Mouse (Mus musculus): ENCODE data around the gene Pml.
"Not testable (repeated sequence)": the region's sequence is repeated elsewhere in the genome, so short reads cannot be mapped to it uniquely, and the experiment has no call there.

The Pml gene

DNA sequence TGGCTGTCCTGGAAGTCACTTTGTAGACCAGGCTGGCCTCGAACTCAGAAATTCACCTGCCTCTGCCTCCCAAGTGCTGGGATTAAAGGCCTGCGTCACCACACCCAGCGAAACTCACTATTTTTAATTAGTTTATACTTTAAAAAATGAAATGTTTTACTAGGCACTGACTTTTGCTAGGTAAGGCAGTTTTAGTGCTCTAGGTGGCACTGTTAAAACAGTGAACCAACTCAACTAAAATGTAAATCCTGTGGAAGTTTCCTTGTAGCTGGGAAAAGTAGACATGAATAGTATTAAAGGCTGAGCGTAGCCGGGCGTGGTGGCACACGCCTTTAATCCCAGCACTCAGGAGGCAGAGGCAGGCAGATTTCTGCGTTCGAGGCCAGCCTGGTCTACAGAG, 22.0 kb upstream of the Pml start:
- not testable (repeated sequence) for DNase-seq

DNA sequence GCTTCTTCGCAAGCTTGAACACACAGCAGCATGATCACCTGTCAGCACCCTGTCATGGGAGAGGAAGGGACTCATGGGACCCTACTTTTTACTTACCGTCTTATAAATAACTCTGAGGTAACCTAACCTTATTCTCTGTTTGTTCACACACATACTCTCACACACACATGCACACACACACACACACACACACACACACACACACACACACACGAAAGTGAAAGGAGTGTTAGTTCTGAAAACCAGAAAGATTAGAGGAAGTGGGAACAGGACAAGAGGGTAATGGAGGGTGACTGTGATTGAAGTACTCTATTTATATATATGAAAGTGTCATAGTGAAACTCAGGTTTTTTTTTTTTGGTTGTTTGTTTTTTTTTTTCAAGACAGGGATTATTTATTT, 21.5 kb upstream of the Pml start:
- DNase-seq: no peak

- no peak for DNase-seq
Observed at GRCm38 (mm10) chr9:58270081-58270480, 20.5 kb upstream of the Pml start.

DNA sequence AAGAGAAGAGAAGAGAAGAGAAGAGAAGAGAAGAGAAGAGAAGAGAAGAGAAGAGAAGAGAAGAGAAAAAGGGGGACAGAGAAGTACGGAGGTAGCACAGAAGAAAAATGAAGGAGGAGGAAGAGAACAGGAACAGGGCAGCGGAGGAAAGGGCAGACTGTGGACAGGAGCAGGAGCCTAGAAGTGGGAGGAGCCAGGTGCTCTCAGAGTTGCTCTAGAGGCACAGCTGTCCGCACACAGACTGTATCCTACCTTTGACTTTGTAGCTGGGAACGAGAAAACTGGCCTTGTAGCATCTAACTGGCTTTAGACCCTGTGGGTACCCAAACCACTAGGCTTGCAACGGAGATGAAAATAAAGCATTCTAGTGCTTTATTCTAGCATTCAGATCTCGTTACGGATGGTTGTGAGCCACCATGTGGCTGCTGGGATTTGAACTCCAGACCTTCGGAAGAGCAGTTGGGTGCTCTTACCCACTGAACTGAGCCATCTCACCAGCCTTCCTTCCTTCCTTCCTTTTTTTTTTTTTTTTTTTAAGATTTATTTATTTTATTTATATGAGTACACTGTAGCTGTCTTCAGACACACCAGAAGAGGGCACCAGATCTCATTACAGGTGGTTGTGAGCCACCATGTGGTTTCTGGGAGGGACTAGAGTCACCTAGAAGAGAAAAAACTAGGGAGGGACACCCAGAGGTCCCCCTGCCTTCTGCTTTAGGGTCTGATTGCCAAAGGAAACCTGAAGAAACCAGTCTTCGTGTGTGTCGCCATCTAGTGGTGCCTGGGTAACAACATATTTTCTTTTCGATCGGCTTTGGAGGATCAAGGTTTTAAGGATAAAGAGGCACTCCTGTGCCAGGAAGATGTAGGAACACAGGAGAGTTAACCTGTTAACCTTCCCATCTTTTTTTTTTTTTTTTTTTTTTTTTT, 19.1 kb upstream of the Pml start:
- peak; percentile 81 to 86 for DNase-seq

GRCm38 (mm10) chr9:58267046-58267445, 17.5 kb upstream of the Pml start:
- DNase-seq: no peak

DNA sequence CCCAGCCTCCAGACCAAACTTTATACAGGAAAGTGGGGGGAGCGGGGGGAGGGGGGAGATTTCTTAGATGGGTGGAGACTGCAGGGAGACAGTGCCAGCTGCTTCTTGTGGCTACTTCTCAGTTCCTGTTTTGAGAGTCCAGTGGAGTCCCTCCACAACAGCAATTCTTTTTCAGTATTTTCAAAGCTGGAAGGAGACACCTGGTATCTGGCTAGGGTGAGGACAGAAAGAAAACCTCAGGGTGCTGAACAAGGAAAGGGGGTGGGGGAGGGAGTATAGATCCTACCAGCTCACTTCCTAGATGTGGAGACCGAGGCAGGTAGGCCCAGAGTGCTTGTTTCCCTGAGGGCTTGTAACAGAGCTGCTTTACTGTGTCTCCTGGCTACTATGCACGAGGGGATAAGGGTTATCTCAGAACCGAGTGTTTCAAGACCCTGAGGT, 17.0 kb upstream of the Pml start:
- DNase-seq: no peak

DNA sequence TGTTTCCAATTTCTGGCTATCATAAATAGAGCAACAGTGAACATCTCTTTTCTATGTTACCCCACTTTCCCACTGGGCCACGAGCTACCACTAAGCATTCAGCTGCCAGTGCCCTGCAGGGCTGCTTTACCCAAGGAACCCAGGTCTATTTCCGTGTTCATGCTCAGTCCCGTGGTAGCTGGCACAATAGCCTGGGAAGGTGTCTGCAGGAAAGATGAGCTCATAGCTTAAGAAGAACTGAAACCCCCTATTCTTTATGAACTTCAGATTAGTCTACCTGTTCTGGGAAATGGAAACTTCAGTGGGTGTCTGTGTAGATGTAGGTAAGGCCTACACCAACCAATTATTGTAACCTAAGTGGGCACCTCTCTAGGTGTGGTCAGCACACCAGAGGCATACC, 15.8 kb upstream of the Pml start:
- no peak for DNase-seq

DNA sequence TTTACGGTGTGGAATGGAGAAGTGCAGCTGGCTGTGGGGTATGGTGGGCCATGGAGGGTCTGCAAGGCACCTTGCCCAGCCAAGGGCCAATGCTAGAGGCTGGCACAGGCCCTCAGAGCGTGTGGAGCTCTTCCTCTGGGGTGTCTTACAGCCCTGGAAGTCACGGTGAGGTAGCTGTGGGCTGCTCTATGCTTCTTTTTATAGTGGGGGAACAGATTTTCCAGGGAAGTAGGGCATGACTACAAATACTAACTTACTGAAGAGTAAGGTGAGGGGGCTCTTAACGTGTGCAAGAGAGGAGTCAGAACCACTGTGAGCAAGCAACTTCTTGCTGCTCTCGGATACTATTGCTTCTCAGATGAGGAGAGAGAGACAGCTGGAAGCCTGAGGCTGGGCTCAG, 12.9 kb upstream of the Pml start:
- DNase-seq: no peak

DNA sequence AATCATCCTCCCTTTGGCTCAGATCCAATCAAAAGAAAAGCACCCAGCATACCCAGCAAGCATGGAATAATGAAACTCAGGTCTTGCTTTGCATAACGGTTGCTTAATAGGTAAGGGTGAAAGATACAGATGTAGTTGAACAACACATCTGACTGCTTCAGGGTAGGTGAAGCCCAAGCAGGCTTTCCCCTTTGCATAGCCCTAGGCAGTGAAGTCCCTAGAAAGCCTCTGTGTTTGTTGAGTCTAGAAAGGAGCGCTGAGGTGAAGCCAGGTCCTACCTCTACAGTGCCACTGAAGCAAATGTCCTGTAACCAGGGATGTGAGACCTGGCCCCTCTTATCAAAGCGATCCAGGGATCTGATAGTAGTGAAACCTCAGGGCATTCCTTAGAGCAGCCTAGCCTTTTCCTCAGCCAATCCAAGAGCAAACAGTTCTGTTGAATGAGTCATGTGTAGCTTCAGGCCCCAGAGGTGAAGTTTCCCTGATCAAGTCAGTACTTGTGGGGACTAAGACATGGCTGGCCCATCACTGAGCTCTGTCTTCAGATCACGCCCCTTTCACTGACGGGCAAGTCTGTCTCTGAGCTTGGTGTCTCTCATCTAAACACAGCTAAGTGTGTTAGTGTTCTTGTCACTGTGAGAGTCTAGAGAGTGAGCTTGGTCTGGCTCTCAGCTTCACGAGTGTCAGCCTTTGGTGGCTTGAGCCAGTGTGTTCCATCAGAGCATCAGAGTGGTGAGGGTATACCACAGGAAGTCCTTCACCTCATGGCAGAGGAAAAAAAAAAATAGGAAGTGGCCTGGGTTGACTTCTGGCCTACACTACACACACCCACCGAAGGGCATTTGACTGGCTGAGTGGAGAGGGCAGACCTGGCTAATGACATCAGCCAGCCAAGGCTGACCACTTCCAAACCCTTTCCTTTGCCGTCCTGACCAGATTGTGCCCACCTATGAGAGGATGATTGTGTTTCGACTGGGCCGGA, 6.4 kb upstream of the Pml start:
- DNase-seq: no peak

- peak; percentile 56 to 65 for DNase-seq
Observed at GRCm38 (mm10) chr9:58255105-58255504, 5.5 kb upstream of the Pml start.

DNA sequence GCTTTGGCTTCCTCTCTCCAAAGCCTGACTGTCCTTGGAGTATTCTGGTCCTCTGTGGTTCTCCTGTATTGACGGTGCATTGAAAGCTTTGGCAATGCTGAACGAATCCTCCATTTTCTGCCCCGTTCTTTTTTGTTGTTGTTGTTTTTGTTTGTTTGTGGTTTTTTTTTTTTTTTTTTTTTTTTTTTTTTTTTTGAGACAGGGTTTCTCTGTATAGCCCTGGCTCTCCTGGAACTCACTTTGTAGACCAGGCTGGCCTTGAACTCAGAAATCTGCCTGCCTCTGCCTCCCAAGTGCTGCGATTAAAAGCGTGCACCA, 4.2 kb upstream of the Pml start:
- not testable (repeated sequence) for DNase-seq

DNA sequence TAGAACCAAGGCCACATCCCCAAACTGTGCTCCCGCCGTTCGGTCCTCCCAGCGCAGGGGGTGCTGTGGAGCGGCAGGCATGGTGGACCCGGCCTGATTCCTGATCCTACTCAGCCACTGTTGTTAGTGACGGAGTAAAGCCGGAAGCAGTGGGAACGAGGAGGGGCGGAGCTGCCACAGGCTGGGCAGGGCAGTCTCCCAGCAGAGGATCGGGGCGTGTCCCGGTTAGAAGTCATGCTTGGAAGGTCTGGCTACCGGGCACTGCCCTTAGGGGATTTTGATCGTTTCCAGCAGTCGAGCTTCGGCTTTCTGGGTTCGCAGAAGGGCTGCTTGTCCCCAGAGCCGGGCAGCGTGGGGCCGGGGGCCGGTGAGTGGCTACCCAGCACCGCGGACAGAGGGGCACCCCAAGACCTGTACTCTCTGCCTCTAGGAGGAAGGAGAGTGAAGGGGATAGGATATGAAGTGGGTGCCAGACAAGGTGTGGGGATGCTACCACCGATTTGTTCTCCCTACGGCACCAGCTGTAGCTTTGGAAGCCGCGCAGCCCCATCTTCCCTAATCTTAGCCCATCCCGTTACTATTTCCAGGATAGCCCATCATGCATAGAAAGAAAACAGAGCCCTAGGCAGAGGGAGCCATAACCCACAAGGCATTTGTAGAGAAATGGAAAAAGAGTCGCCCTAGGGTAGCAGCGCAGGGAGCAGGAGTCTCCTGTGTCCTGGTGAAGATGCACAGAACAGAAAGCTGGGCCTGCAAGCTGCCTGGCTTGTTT, 3.6 kb upstream of the Pml start, which contains the start of gene Stoml1:
Gene Stoml1, plus strand, starts transcription at position 132 of the 772 bp plus-strand sequence.
- DNase-seq: peak; percentile 95 to 96

- DNase-seq: not testable (repeated sequence)
Observed at GRCm38 (mm10) chr9:58250730-58251129, 1.1 kb upstream of the Pml start.

DNA sequence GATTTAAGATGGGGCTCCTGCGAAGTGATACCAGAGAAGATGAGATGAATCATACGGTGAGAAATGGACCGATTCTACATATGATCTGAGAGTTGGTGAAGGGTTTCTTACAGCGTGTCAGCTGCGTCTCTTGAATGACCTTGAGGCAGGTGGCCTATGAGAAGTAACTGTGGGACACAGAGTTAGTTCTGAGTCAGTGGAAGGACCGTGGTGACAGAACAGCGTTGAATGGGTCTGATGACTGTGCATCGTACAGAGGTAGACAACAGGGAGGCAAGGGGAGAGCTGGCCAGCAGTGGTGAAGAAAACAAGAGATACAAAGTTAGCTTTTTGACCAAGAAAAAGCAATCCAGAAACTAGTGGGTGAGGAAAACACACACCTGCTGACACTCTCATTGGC, 736 bp upstream of the Pml start:
- no peak for DNase-seq

DNA sequence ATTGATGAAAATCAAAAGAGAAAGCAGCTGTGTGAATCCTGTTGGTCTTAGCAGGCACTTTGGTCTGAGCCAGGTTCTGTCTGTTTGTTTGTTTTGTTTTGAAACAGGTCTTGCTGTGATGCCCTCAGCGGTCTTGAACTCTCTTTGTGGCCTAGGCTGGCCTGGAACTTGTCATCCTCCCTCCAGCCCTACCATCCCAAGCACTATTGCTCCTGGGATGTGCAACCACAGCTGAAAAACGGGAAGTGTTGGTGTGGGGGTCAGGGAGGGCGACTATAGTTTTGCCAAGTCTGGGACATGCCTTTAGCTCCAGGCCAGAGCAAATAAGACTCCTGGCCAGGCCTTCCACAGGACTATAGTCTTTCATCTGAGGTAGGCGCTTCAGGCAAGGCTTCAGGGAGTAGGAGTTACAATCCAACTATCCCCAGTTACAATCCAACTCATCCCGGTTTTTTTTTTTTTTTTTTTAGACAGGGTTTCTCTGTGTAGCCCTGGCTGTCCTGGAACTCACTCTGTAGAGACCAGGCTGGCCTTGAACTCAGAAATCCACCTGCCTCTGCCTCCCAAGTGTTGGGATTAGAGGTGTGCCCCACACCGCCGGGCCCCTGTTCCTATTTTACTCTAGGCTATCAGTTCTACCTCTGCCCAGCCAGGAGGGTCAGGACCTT, 706 bp downstream of the Pml start:
- no peak for DNase-seq

- DNase-seq: peak; percentile 90 to 92
Observed at GRCm38 (mm10) chr9:58247064-58247759, 2.4 kb downstream of the Pml start.

DNA sequence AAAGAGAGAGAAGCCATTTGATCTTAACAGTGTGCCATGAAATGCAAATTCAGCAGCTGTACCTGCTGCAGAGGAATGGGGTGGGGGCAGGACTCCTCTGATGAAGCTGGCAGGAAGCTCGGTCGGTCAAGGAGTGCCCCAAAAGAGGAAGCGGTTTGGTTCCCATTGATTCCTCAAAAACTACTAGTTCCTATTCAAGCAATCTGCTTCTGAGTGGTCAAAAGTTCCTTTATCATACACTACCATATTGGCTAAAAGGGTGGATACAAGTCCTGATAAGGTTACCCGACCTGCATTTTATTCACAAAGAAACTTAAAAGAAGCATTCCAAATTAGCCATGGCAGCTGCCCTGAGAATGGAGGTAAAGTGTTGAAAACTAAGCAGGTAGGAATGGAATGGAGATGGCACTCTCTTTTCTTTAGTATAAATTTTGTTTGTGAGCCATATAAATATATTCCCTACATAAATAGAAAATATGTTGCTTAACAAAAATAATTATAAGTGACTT, 3.4 kb downstream of the Pml start:
- DNase-seq: no peak

GRCm38 (mm10) chr9:58243696-58244095, 5.9 kb downstream of the Pml start:
- DNase-seq: no peak

- no peak for DNase-seq
Observed at GRCm38 (mm10) chr9:58242696-58243095, 6.9 kb downstream of the Pml start.

DNA sequence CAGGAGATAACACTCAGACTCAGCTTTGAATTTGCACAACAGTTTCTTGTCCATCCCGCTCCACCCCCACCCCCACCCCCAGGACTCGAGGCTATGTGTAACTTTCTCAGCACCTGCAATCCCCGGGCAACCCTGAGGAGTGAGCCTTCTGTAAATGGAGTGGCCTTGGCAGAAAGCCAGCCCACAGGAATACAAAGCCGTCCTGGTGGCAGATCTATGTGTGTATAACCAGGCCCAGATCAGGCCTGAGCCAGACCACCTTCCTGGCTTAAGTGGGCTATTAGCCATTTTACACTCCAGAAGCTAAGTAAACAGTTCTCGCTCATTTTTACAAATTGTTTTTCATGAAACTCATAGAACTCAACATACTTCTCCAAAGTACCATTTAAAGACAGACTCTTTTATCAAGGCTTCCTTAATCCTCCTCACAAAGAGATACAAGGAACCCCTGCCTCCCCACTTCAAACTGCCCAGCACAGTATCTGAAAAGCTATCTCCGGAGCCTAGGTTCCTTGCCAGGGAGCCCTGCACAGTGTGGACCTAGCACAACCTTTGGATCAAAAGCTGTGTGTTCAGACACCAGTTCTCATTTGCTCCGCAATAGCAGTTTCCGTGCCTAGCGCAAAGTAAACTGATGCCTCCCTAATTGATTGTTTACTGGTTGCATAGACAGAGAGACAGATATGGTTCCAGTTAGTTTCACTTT, 7.7 kb downstream of the Pml start:
- peak; percentile 65 for DNase-seq
